Mouse (Mus musculus) c-Kit-positive CD71-negative TER-119-negative erythroid progenitor cells, embryonic 14.5 days (primary cell): ENCODE data around the gene Ldb3.

Experiments used
- DNase-seq: peaks from one replicate; pipeline ENCODE4 v3.0.0-alpha.2; 2013; ENCODE audit warnings: low read depth

Ldb3 gene

GRCm38 (mm10) chr14:34511901-34512300, 76.6 kb downstream of the Ldb3 start:
- DNase-seq, result no peak

GRCm38 (mm10) chr14:34508842-34509439, 79.5 kb downstream of the Ldb3 start:
- no peak for DNase-seq

- no peak for DNase-seq
Measured at GRCm38 (mm10) chr14:34508187-34508840, 80.2 kb downstream of the Ldb3 start.

GRCm38 (mm10) chr14:34505309-34505708, 83.2 kb downstream of the Ldb3 start:
- DNase-seq, result no peak

- DNase-seq, result no peak
Measured at GRCm38 (mm10) chr14:34504377-34504776, 84.1 kb downstream of the Ldb3 start.

- DNase-seq, result no peak
Measured at GRCm38 (mm10) chr14:34503759-34504158, 84.7 kb downstream of the Ldb3 start.

GRCm38 (mm10) chr14:34503325-34503647, 85.2 kb downstream of the Ldb3 start, which contains the start of gene Bmpr1a:
Bmpr1a (minus strand) TSS chr14:34503341.
- no peak for DNase-seq

GRCm38 (mm10) chr14:34502475-34503324, 85.8 kb downstream of the Ldb3 start:
- DNase-seq, result no peak

- DNase-seq, result no peak
Measured at GRCm38 (mm10) chr14:34501804-34502474, 86.5 kb downstream of the Ldb3 start.

- DNase-seq, result no peak
Measured at GRCm38 (mm10) chr14:34501447-34501803, 87.1 kb downstream of the Ldb3 start.

GRCm38 (mm10) chr14:34500309-34500708, 88.2 kb downstream of the Ldb3 start:
- no peak for DNase-seq

GRCm38 (mm10) chr14:34499664-34500063, 88.8 kb downstream of the Ldb3 start:
- DNase-seq, result no peak

- no peak for DNase-seq
Measured at GRCm38 (mm10) chr14:34497346-34497745, 91.1 kb downstream of the Ldb3 start.

- DNase-seq, result no peak
Measured at GRCm38 (mm10) chr14:34493682-34494081, 94.8 kb downstream of the Ldb3 start.

GRCm38 (mm10) chr14:34492688-34493087, 95.8 kb downstream of the Ldb3 start:
- no peak for DNase-seq

- DNase-seq, result no peak
Measured at GRCm38 (mm10) chr14:34490965-34491364, 97.5 kb downstream of the Ldb3 start.

GRCm38 (mm10) chr14:34489928-34490327, 98.6 kb downstream of the Ldb3 start:
- no peak for DNase-seq

GRCm38 (mm10) chr14:34486169-34486568, 102.3 kb downstream of the Ldb3 start:
- no peak for DNase-seq

- no peak for DNase-seq
Measured at GRCm38 (mm10) chr14:34483469-34484341, 104.8 kb downstream of the Ldb3 start.
